Mouse (Mus musculus): ENCODE measurements at regions not wholly inside any gene's neighbourhood (a gene's known extent, or its start where the extent isn't known, plus 50 kb on each side); places are given as distances from the start of the nearest gene placed in this dataset.

- TF ChIP-seq CTCF (IDR thresholded peaks at IDR 0.05; ENCODE audit: extremely low read depth, insufficient read depth, insufficient read length, insufficient replicate concordance) = no peak
- no peak for TF ChIP-seq POLR2A (IDR thresholded peaks at IDR 0.05; ENCODE audit: low read depth, low read length)
Measured at GRCm38 (mm10) chr1:156993105-156993504, 53.7 kb upstream of the Ralgps2 start.

Measured in spleen, adult 2 months (tissue).